Mouse (Mus musculus) kidney, postnatal 14 days (tissue): Measurements from ENCODE around the gene Slc45a2.

Source experiments
- DNase-seq: peaks from one replicate; pipeline ENCODE4 v3.0.0; 2022; ENCODE audit warnings: mixed read lengths

Slc45a2 gene

DNA sequence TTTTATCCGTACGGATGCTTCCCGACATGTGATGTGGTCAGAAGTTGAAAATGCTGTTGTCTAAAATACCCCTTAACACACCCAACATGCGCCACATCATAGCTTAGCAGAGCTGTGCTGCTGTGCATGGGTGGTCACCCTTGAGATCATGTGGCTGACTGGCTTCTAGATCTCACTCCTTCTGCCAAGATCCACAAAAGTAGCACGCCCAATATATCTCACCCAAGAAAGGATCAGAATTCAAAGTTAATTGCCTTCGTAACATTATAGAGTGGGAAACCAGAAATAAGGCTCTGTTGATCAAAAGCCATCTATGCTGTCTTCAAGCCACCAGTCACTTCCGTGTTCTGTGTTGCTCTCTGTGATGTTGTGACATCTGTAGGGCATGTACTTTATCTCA is 67.4 kb downstream of the Slc45a2 start:
- no peak for DNase-seq

DNA sequence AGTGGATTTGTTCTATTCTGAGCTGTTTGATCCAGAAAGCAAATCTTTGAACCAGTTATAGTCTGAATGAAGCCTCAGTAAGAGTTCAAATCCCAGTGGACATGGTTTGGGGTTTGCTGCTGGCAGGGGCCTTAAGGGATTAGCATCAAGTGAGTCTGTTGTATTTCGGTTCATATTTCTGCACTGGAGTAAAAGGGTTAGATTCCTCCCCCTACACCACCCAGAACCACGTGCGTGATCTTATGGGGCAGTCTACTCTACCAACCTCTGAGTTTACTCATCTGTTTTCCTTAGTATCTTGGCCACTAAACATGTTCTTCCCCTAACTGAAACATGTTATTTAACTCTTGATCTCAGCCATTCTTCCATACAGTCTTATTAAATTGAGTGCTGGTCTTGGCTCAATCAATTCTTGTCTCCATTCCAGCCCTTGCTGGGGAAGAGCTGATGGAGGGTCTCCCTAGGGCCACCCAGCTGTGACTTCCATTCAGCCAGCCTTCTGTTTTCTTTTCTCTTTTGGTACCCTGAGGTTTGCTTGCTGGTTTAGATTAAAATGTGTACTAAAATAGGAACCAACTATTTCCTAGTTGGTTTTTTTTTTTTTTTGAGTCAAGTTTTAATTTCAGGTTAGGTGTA is 75.3 kb downstream of the Slc45a2 start:
- no peak for DNase-seq
